Mouse (Mus musculus) thymus, postnatal 36 days (tissue): Measurements from ENCODE around the gene Rem2.

Experiments
- DNase-seq, 2 experiments: peaks; one replicate each; pipeline ENCODE4 v3.0.0; 2022; ENCODE audit warnings: mixed read lengths in 2 of 2

Rem2 gene

DNA sequence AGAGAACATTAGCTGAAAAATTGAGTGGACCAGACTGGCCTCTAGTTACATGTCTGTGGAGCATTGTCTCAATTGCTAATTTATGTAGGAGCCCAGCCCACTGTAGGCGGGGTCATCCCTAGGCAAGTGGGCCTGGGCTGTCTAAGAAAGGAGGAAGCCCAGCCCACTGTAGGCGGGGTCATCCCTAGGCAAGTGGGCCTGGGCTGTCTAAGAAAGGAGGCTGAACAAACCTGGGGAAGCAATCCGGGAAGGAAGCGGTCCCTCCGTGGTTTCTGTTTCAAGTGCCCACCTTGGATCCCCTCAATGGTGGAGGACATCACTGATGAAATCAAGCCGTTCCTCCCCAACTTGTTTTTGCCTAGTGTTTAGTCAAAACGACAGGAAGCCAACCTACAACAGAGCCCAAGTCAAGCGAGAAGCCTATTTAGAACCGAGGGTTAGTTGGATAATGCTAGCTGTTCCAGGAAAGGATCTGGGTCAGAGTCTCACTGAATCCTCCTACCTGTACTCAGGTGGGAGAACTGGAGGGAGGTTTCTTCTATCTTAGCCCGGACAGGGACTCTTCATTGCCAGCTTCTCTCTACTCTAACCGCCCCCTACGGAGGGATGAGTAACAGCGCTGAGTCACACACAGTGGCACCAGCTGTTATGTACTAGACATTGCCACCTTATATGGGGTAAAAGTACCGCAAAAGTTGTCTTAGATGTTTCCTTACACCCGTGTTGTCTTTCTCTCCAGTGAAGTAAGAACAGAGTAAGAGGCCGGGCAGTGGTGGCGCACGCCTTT lies 16.6 kb downstream of the Rem2 start:
- DNase-seq = peak; percentile 20 to 40

- no peak for DNase-seq
These were observed 17.3 kb downstream of the Rem2 start for GRCm38 (mm10) chr14:54493236-54493635.

GRCm38 (mm10) chr14:54494234-54494633 lies 18.3 kb downstream of the Rem2 start:
- DNase-seq = peak; percentile 70 to 71

DNA sequence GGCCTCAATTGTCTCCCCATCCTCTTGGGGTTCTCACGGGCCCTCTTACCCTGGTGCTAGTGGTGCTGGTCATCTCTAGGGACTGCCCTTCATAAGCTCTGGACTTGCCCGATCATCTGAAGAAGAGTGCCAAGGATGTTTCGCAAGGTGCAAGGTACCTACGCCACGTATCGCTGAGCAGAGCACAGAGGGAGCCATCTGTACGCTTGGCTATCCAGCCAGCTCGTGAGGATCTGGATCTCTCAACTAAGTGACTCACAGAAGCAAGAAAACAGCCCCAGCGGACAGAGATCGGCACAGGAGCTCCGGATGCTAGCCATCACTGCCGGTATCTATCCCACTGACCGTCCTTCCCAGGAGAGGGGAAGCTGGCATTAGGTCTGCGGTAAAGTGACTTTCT lies 20.8 kb downstream of the Rem2 start:
- DNase-seq = no peak

DNA sequence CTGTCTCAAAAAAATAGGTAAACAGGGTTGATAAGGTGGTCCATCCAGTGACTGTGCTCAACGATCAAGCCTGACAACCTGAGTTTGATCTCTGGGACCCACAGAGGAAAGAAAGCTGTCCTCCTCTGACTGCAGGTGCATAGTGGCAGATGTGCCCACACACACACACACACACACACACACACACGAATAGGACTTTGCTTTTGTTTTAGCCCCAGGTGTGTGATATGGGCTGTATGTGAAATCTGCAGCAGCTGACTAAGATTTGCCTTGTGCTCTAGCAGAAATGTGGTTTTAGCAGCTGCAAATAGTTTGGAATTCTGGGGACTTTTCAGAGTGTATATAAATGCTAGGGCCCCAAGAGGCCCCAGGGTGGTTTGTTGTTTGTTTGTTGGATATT lies 23.4 kb downstream of the Rem2 start:
- DNase-seq = peak; percentile 39 to 66

GRCm38 (mm10) chr14:54501365-54501764 lies 25.5 kb downstream of the Rem2 start:
- no peak for DNase-seq

GRCm38 (mm10) chr14:54503092-54503491 lies 27.2 kb downstream of the Rem2 start:
- DNase-seq = no peak

DNA sequence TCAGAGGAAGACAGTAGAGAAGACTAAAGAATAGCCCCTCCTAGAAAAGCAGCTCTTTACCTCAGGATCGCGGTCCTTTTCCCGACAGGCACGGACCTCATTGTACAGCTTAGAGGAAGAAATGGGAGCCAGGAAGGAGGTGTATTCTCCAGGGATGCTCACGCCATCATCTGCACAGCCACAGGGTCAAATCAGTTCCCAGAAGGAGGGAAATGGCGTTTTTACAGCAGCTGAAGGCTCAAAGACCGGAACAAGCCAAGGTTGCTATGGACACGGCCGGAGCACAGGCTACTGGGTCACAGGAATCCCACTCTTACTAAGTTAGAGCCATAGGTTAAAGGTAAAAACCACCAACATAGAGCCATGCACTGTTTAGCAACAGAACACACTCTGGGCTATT lies 33.9 kb downstream of the Rem2 start:
- DNase-seq = no peak

GRCm38 (mm10) chr14:54516710-54517310 lies 40.9 kb downstream of the Rem2 start:
- no peak for DNase-seq

- no peak for DNase-seq
These were observed 47.7 kb downstream of the Rem2 start for GRCm38 (mm10) chr14:54523600-54523999.

GRCm38 (mm10) chr14:54527227-54528006 lies 51.5 kb downstream of the Rem2 start:
- peak; percentile 26 to 27 for DNase-seq

DNA sequence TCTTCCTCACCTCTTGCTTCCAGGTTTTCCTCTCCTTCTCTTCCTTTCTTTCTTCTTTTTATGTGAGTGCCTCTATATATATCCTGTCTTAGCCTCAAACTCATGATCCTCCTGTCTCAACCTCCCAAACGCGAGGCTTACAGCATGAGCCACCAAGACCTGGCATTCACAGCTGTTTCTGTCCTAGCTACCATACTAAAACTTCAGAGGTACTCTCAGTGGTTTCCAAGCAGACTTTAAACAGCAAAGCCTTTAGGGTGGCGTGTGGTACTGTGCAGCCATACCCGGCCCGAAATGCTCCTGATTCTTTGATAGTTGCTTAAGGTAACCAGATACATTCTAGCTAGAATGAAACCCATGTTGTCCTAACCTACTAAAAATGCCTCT lies 52.1 kb downstream of the Rem2 start:
- peak in 1 of 2 experiments; percentile 19 for DNase-seq

- DNase-seq = peak; percentile 81 to 87
These were observed 52.7 kb downstream of the Rem2 start for GRCm38 (mm10) chr14:54528446-54529111.
